Mouse (Mus musculus) G1E (cell line): ENCODE data around the gene Gnb3. TPM values are rescaled to one million over a fixed set of nuclear protein-coding genes. Genes with fewer than 3 reads are reported as not detected.
A peak's percentile ranks its signal among the peaks of the same experiment; 100 is the strongest.

Source experiments
- ATAC-seq: 2 replicates; pipeline ENCODE4 v1.8.0; 2016; ENCODE audit warnings: mild to moderate bottlenecking; ENCODE audit not compliant: insufficient number of reproducible peaks, poor library complexity, low FRiP score, severe bottlenecking; ENCODE audit errors: extremely low read depth
- DNase-seq: peaks from one replicate; pipeline ENCODE4 v3.0.0; 2012; ENCODE audit warnings: low spot score
- H3K27me3 ChIP-seq: 2 replicates; pipeline ENCODE4 v1.6.1; 2012; ENCODE audit warnings: mild to moderate bottlenecking, low read length, inconsistent platforms; ENCODE audit not compliant: insufficient read depth
- H3K36me3 ChIP-seq: replicated peaks from 2 replicates; pipeline ENCODE3; 2012; ENCODE audit warnings: mild to moderate bottlenecking, inconsistent platforms
- H3K4me1 ChIP-seq: 2 replicates; pipeline ENCODE4 v1.6.1; 2012; ENCODE audit warnings: low read depth, low read length, inconsistent platforms, mixed read lengths; ENCODE audit not compliant: insufficient read depth
- H3K4me3 ChIP-seq: 2 replicates; pipeline ENCODE4 v1.5.1; 2012; ENCODE audit warnings: low read depth, mild to moderate bottlenecking, inconsistent platforms, low read length, moderate library complexity, mixed read lengths
- H3K9me3 ChIP-seq: replicated peaks from 2 replicates; pipeline ENCODE4 v1.6.1; 2012; ENCODE audit warnings: inconsistent platforms
- CTCF ChIP-seq: IDR thresholded peaks from 2 replicates; pipeline ENCODE4 v1.5.1; 2012; ENCODE audit warnings: low read depth, low read length, inconsistent platforms, mixed read lengths
- GATA1 ChIP-seq: IDR thresholded peaks from 2 replicates; pipeline ENCODE4 v1.6.1; 2012; ENCODE audit warnings: borderline replicate concordance, low read length, inconsistent platforms, mixed read lengths
- GATA2 ChIP-seq: IDR thresholded peaks from 2 replicates; pipeline ENCODE4 v1.6.1; 2012; ENCODE audit warnings: low read depth, low read length, inconsistent platforms, borderline replicate concordance
- POLR2AphosphoS5 ChIP-seq: IDR thresholded peaks from 2 replicates; pipeline ENCODE4 v1.6.1; 2012; ENCODE audit warnings: low read depth, low read length, inconsistent platforms; ENCODE audit not compliant: insufficient replicate concordance
- TAL1 ChIP-seq: conservative IDR thresholded peaks from 2 replicates; pipeline ENCODE4 v1.6.1; 2012; ENCODE audit warnings: low read depth, low read length, inconsistent platforms, mixed read lengths
- polyA plus RNA-seq: library from polyadenylated mRNA; stranded (reverse); fragments of >175 nt; gene quantifications from 2 replicates; pipeline ENCODE4 v1.2.3, GENCODE M21; 2012
- total RNA-seq, 2 experiments: library from RNA; stranded (forward) in 1 of 2; stranded (reverse) in 1 of 2; fragments of 200-1000 nt in 1 of 2; fragments of >200 nt in 1 of 2; fragmentation: Nextera tagmentation in 1 of 2; gene quantifications; 2 replicates each; pipeline ENCODE4 v1.2.3; 2014 to 2017

The Gnb3 gene
- total and polyA plus RNA-seq, 3 experiments, result 1.1 TPM; not detected in 2

GRCm38 (mm10) chr6:124817971-124818370 lies 22.1 kb downstream of the Gnb3 start:
- H3K4me3 ChIP-seq, result no peak overlapping the region

GRCm38 (mm10) chr6:124817563-124817962 lies 22.5 kb downstream of the Gnb3 start:
- ATAC-seq, result no peak
- H3K4me3 ChIP-seq, result no peak overlapping the region
- TF ChIP-seq CTCF (no peak), TAL1 (no peak), GATA1 (no peak), POLR2AphosphoS5 (no peak), GATA2 (no peak)
- peaks cover 91% of the 10 kb centered on the region for H3K36me3 ChIP-seq
- no peaks in the 10 kb centered on the region for H3K27me3 ChIP-seq
- peaks cover 17% of the 10 kb centered on the region for H3K4me1 ChIP-seq
- DNase-seq, result no peak
- H3K9me3 ChIP-seq, result no peaks in the 10 kb centered on the region

More at GRCm38 (mm10) chr6:124817971-124818370, 22.1 kb downstream of the Gnb3 start:
- Histone ChIP-seq H3K4me1 (peaks cover 15% of the 10 kb centered on the region), H3K36me3 (peaks cover 91% of the 10 kb centered on the region), H3K27me3 (no peaks in the 10 kb centered on the region), H3K9me3 (no peaks in the 10 kb centered on the region)
- DNase-seq (no peak), ATAC-seq (no peak)
- TF ChIP-seq GATA2 (no peak), GATA1 (no peak), CTCF (no peak), POLR2AphosphoS5 (no peak)

- H3K4me1 ChIP-seq, result peaks cover 21% of the 10 kb centered on the region
- H3K36me3 ChIP-seq, result peaks cover 91% of the 10 kb centered on the region
- no peaks in the 10 kb centered on the region for H3K27me3 ChIP-seq
- no peaks in the 10 kb centered on the region for H3K9me3 ChIP-seq
- no peak overlapping the region for H3K4me3 ChIP-seq
- ATAC-seq (no peak), DNase-seq (no peak)
- TF ChIP-seq TAL1, result no peak
- no peak for TF ChIP-seq GATA2
- TF ChIP-seq GATA1, result no peak
- no peak for TF ChIP-seq CTCF
- TF ChIP-seq POLR2AphosphoS5, result no peak
These were observed 22.9 kb downstream of the Gnb3 start for GRCm38 (mm10) chr6:124817125-124817524.

DNA sequence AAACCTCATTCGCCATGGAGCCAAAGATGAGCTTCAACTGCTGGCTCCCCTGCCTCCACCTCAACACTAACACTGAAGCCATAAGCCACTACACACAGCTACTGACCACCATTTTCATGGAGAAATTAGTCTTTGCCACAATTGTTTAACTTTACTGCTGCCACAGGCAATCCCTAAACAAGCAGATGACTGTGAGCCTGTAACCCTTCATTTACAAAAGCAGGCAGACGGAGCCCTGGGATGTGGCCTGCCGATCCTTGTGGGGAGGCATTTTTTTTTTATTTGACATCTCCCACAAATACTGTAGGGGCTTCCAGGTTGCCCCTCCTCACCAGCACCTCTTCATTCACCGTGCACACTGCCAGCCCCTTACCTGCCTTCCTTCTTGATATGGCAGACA lies 23.5 kb downstream of the Gnb3 start:
- Histone ChIP-seq H3K4me1 (peaks cover 26% of the 10 kb centered on the region), H3K27me3 (no peaks in the 10 kb centered on the region), H3K36me3 (peaks cover 91% of the 10 kb centered on the region), H3K9me3 (no peaks in the 10 kb centered on the region), H3K4me3 (no peak overlapping the region)
- TF ChIP-seq CTCF (no peak), TAL1 (no peak), GATA1 (no peak), POLR2AphosphoS5 (no peak), GATA2 (no peak)
- no peak for DNase-seq
- ATAC-seq, result no peak

GRCm38 (mm10) chr6:124814858-124815774 lies 25.0 kb downstream of the Gnb3 start:
- ATAC-seq (no peak), DNase-seq (no peak)
- Histone ChIP-seq H3K36me3 (peaks cover 90% of the 10 kb centered on the region), H3K9me3 (no peaks in the 10 kb centered on the region), H3K4me1 (peaks cover 40% of the 10 kb centered on the region), H3K4me3 (no peak overlapping the region; the same call in 1 of the 2 replicates), H3K27me3 (no peaks in the 10 kb centered on the region)
- TF ChIP-seq GATA1, result no peak
- TF ChIP-seq TAL1, result no peak
- TF ChIP-seq CTCF, result no peak
- no peak for TF ChIP-seq GATA2
- TF ChIP-seq POLR2AphosphoS5, result no peak

- TF ChIP-seq CTCF (no peak), GATA2 (no peak), POLR2AphosphoS5 (no peak), TAL1 (no peak), GATA1 (no peak)
- Histone ChIP-seq H3K27me3 (no peaks in the 10 kb centered on the region), H3K4me3 (peak overlapping the region; percentile 78; the same call in 1 of the 2 replicates), H3K9me3 (no peaks in the 10 kb centered on the region), H3K4me1 (peaks cover 47% of the 10 kb centered on the region), H3K36me3 (peaks cover 90% of the 10 kb centered on the region)
- ATAC-seq (no peak), DNase-seq (no peak)
These were observed 25.6 kb downstream of the Gnb3 start for GRCm38 (mm10) chr6:124814448-124814847.
